Mouse (Mus musculus) heart, embryonic 12.5 days (tissue): ENCODE measurements around the gene Armcx5. TPM values are rescaled to one million over a fixed set of nuclear protein-coding genes. Genes with fewer than 3 reads are reported as not detected.
"Not testable (repeated sequence)": the region's sequence is repeated elsewhere in the genome, so short reads cannot be mapped to it uniquely, and the experiment has no call there.

Experiments
- ATAC-seq: fragments of 200-750 bp; cut with Nextera tagmentation; 2 replicates; pipeline ENCODE4 v1.8.0; 2017; ENCODE audit warnings: moderate TSS enrichment, moderate library complexity; ENCODE audit not compliant: insufficient number of reproducible peaks, low FRiP score
- H3K27ac ChIP-seq: fragments of 300-500 bp; sonication (generic); 2 replicates; pipeline ENCODE4 v1.5.1; 2016; ENCODE audit warnings: mild to moderate bottlenecking, moderate library complexity; ENCODE audit not compliant: poor library complexity, severe bottlenecking
- H3K27me3 ChIP-seq: fragments of 300-500 bp; sonication (generic); replicated peaks from 2 replicates; pipeline ENCODE4 v1.6.1; 2016; ENCODE audit warnings: mild to moderate bottlenecking, moderate library complexity
- H3K36me3 ChIP-seq: fragments of 300-500 bp; sonication (generic); 2 replicates; pipeline ENCODE4 v1.6.1; 2016; ENCODE audit warnings: mild to moderate bottlenecking, moderate library complexity
- H3K4me1 ChIP-seq: fragments of 300-500 bp; sonication (generic); replicated peaks from 2 replicates; pipeline ENCODE4 v1.6.1; 2016; ENCODE audit warnings: mild to moderate bottlenecking
- H3K4me2 ChIP-seq: fragments of 300-500 bp; sonication (generic); 2 replicates; pipeline ENCODE4 v1.6.1; 2016; ENCODE audit warnings: mild to moderate bottlenecking, moderate library complexity
- H3K4me3 ChIP-seq: fragments of 300-500 bp; sonication (generic); 2 replicates; pipeline ENCODE4 v1.5.1; 2016; ENCODE audit warnings: mild to moderate bottlenecking
- H3K9ac ChIP-seq: fragments of 300-500 bp; sonication (generic); 2 replicates; pipeline ENCODE4 v1.6.1; 2016; ENCODE audit warnings: mild to moderate bottlenecking, moderate library complexity
- H3K9me3 ChIP-seq: fragments of 300-500 bp; sonication (generic); replicated peaks from 2 replicates; pipeline ENCODE4 v1.6.1; 2016; ENCODE audit warnings: mild to moderate bottlenecking, moderate library complexity
- WGBS: fragments of 180-500 bp; shearing (Covaris S2); methylation state at CpG from one replicate; pipeline ENCODE4 v1.1.7; 2016; 5-methylcytosine and 5-hydroxymethylcytosine counted together
- polyA plus RNA-seq: library from polyadenylated mRNA; unstranded; fragments of >200 nt; fragmentation: Nextera tagmentation; extraction: Ambion mirVana; gene quantifications from 2 replicates; pipeline ENCODE4 v1.2.1, GENCODE M21; 2016

Gene Armcx5
- polyA plus RNA-seq = 9.8 and 9.9 TPM in 2 replicates

GRCm38 (mm10) chrX:135742304-135743055, at the start of gene Armcx5, which contains the start of gene Gprasp1:
Armcx5 (plus strand) TSS chrX:135742733.
Gprasp1 (plus strand) TSS chrX:135742733.
- Histone ChIP-seq H3K4me1 (peaks cover 5% of the 10 kb centered on the region; the same call in 1 of the 2 replicates), H3K36me3 (0 out of 2 replicates have a peak, but pooled peaks cover 8% of the 10 kb centered on the region), H3K4me3 (peak within 1 kb of the TSS; percentile 78), H3K4me2 (peak within 1 kb of the TSS; percentile 69), H3K9me3 (no peaks in the 10 kb centered on the region), H3K9ac (peak within 1 kb of the TSS; percentile 85), H3K27ac (peak within 1 kb of the TSS; percentile 83), H3K27me3 (no peaks in the 10 kb centered on the region)
- peak; percentile 96 for ATAC-seq
- 11% methylated on average over 47 of the region's 48 CpGs for WGBS

GRCm38 (mm10) chrX:135693633-135694032, 48.9 kb upstream of the Armcx5 start, which contains the start of gene Tcp11x2:
Tcp11x2 (minus strand) TSS chrX:135693790.
- no peak for ATAC-seq
- Histone ChIP-seq H3K27ac (no peak within 1 kb of the TSS), H3K36me3 (no peaks in the 10 kb centered on the region), H3K9ac (no peak within 1 kb of the TSS), H3K4me2 (no peak within 1 kb of the TSS), H3K4me1 (no peaks in the 10 kb centered on the region), H3K27me3 (no peaks in the 10 kb centered on the region), H3K4me3 (no peak within 1 kb of the TSS), H3K9me3 (no peaks in the 10 kb centered on the region)
- 53% methylated on average over 1 of the region's 1 CpGs for WGBS

GRCm38 (mm10) chrX:135703111-135703510, 39.4 kb upstream of the Armcx5 start:
- Histone ChIP-seq H3K27ac (no peak overlapping the region), H3K27me3 (no peaks in the 10 kb centered on the region), H3K4me2 (no peak overlapping the region), H3K9ac (no peak overlapping the region), H3K4me3 (no peak overlapping the region), H3K9me3 (no peaks in the 10 kb centered on the region), H3K4me1 (no peaks in the 10 kb centered on the region), H3K36me3 (no peaks in the 10 kb centered on the region)
- no peak for ATAC-seq
- WGBS = 76% methylated on average over 1 of the region's 1 CpGs

DNA sequence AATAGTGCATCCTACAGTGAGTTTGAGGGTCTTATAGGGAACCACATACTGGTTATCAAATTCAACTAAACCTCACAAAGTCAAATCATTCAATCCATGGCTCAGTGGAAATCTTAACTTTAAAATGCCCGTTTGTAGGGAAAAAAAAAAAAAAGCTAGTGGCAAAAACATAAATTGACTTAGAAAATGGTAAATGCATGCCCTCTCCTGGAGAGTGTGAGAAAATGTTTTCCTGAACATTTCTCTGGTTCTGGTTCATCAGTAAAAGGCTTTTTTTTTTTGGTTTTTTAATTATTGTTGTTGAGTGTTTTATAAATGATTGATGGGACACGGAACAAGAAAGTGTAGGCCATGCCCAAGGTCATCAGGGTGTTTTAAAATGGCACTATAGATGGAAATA, 38.2 kb upstream of the Armcx5 start:
- WGBS = 25% methylated on average over 2 of the region's 2 CpGs
- H3K9ac ChIP-seq = no peak overlapping the region
- no peaks in the 10 kb centered on the region for H3K4me1 ChIP-seq
- no peaks in the 10 kb centered on the region for H3K9me3 ChIP-seq
- no peak overlapping the region for H3K27ac ChIP-seq
- H3K4me2 ChIP-seq = no peak overlapping the region
- ATAC-seq = no peak
- H3K36me3 ChIP-seq = no peaks in the 10 kb centered on the region
- no peaks in the 10 kb centered on the region for H3K27me3 ChIP-seq
- no peak overlapping the region for H3K4me3 ChIP-seq

DNA sequence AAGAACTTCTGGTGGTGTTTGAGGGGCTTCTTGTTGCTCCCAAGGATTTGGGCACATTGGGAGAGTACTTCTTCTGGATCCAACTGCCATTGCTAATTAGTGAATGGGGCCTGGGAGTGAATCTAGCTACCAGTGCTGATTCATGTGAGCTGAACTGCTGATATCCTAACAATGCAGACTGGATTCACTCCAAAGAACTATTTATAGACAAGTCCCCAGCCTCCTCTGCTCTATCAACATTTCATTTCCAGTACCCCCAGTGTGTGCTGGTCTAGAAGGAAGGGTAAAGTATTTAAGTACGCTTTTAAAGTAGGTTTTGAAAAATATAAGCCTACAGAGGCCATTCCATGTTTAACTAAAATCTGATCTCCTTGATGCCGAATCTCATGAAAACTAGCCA, 29.7 kb upstream of the Armcx5 start:
- Histone ChIP-seq H3K4me1 (0 out of 2 replicates have a peak, but pooled peaks cover 2% of the 10 kb centered on the region), H3K36me3 (no peaks in the 10 kb centered on the region), H3K9me3 (no peaks in the 10 kb centered on the region), H3K27ac (0 out of 2 replicates have a peak overlapping the region, but pooled peaks have one; percentile 16), H3K4me2 (no peak overlapping the region), H3K27me3 (no peaks in the 10 kb centered on the region), H3K4me3 (no peak overlapping the region), H3K9ac (no peak overlapping the region)
- ATAC-seq = no peak
- WGBS = 56% methylated on average over 2 of the region's 2 CpGs

DNA sequence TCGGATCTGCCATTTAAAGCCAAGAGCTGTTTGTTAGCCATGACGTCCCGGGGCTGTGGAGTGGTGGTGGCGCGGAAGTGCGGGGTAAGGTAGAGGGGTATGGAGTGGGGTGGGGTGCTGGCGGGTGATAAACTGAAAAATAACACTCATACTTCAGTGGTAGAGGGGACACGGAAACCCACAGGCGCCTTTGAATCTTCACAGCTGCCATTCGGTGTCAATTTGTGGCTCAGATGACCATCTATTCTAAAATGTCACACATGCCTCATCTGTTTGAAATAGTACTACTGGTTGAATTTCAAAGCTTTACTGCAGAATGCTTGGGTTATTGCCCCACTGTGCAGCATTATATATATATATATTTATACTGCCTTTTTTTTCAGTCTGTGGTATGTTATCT, 17.4 kb upstream of the Armcx5 start, which contains the start of gene Tmsb15a:
TSS of gene Tmsb15a (minus strand) at position 101 of the 400 bp plus-strand sequence.
- Histone ChIP-seq H3K4me2 (no peak within 1 kb of the TSS), H3K4me3 (no peak within 1 kb of the TSS), H3K9me3 (no peaks in the 10 kb centered on the region), H3K4me1 (no peaks in the 10 kb centered on the region), H3K36me3 (no peaks in the 10 kb centered on the region), H3K27ac (no peak within 1 kb of the TSS), H3K27me3 (0 out of 2 replicates have a peak, but pooled peaks cover 8% of the 10 kb centered on the region), H3K9ac (no peak within 1 kb of the TSS)
- 79% methylated on average over 10 of the region's 10 CpGs for WGBS
- no peak for ATAC-seq

DNA sequence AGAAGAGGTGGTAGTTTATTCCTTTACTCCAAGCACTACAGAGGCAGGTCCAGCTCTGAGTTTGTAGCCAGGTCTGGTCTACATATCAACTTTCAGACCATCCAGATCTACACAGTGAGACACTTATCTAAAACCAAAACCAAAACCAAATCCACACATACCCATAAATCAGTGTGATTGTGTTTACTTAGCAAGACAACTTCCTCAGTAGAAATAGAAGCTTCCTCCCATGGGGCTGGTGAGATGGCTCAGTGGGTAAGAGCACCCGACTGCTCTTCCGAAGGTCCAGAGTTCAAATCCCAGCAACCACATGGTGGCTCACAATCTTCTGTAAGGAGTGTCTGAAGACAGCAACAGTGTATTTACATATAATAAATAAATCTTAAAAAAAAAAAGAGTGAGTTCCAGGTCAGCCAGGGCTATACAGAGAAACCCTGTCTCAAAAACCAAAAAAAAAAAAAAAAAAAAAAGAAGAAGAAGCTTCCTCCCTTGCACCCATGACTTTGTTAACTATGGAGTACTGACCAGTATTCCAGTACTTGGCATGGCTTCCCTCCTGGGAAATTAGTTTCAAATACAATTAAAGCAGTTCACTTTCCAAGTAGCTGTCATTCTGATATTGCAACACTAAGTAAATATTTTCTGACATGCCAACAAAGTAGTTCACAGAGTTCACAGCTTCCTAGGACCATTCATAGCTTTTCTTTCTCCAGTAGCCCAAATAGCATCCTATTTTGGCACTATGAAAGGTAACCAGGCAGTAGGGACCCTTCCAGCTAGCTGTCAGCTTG, 3.6 kb upstream of the Armcx5 start:
- H3K9me3 ChIP-seq = no peaks in the 10 kb centered on the region
- H3K4me3 ChIP-seq = no peak overlapping the region
- H3K27me3 ChIP-seq = no peaks in the 10 kb centered on the region
- H3K27ac ChIP-seq = no peak overlapping the region
- no peak overlapping the region for H3K9ac ChIP-seq
- H3K36me3 ChIP-seq = no peaks in the 10 kb centered on the region
- no peak overlapping the region for H3K4me2 ChIP-seq
- no peak for ATAC-seq
- WGBS = 87% methylated on average over 2 of the region's 2 CpGs
- H3K4me1 ChIP-seq = peaks cover 5% of the 10 kb centered on the region; the same call in 1 of the 2 replicates

DNA sequence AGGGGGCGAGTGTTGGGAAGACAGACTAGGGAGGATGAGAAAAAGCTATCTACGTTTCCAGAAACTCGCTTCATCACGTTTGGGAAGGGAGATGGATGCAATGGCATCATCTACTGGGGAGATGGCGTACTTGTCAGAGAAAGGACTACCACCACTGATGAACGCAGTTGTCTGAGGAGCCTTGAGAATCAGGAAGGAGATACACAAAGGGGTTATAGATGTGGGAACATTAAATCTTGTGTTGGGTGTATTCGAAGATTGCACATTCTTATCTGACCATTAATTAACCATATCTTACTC, 473 bp downstream of the Armcx5 start:
- peak overlapping the region; percentile 69 for H3K4me2 ChIP-seq
- 0 out of 2 replicates have a peak, but pooled peaks cover 8% of the 10 kb centered on the region for H3K36me3 ChIP-seq
- H3K4me3 ChIP-seq = peak overlapping the region; percentile 78
- peaks cover 5% of the 10 kb centered on the region; the same call in 1 of the 2 replicates for H3K4me1 ChIP-seq
- H3K9me3 ChIP-seq = no peaks in the 10 kb centered on the region
- H3K27me3 ChIP-seq = no peaks in the 10 kb centered on the region
- no peak; the same call in 1 of the 2 replicates for ATAC-seq
- H3K9ac ChIP-seq = peak overlapping the region; percentile 85
- H3K27ac ChIP-seq = 0 out of 2 replicates have a peak overlapping the region, but pooled peaks have one; percentile 34
- 22% methylated on average over 7 of the region's 7 CpGs for WGBS

- not testable (repeated sequence) for H3K4me2 ChIP-seq, H3K9ac ChIP-seq, H3K27me3 ChIP-seq, H3K4me3 ChIP-seq, H3K9me3 ChIP-seq, ATAC-seq, H3K27ac ChIP-seq, H3K4me1 ChIP-seq
- WGBS = 63% methylated on average over 3 of the region's 3 CpGs
- peaks cover 11% of the 10 kb centered on the region; the same call in 1 of the 2 replicates for H3K36me3 ChIP-seq
These were observed 2.8 kb downstream of the Armcx5 start for GRCm38 (mm10) chrX:135745376-135745775.

GRCm38 (mm10) chrX:135752832-135753231, 10.3 kb downstream of the Armcx5 start:
- H3K27me3 ChIP-seq = no peaks in the 10 kb centered on the region
- 6% methylated on average over 2 of the region's 2 CpGs for WGBS

DNA sequence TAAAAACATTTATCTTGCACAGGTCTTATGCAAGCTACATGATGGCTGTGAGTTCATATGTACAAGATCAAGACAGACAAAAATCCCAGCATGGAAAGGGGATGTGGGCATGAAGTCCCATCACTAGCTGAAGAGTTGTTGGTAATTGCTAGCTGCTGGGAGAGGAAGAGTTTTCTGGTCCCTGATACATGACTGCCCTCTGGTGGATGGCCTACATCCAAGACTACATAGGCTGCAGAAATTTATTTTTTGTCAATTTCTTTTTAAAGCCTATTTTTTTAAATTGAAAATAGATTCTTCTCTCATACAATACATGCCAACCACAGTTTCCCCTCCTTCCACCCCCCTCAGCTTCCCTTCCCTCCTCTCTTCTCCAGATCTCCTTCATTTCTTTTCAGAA, 19.2 kb downstream of the Armcx5 start:
- Histone ChIP-seq H3K4me2 (no peak overlapping the region), H3K36me3 (peaks cover 8% of the 10 kb centered on the region), H3K9me3 (no peaks in the 10 kb centered on the region), H3K27ac (no peak overlapping the region), H3K4me1 (no peaks in the 10 kb centered on the region), H3K27me3 (no peaks in the 10 kb centered on the region), H3K9ac (no peak overlapping the region), H3K4me3 (no peak overlapping the region)
- no peak for ATAC-seq

More at GRCm38 (mm10) chrX:135752832-135753231, 10.3 kb downstream of the Armcx5 start:
- no peak overlapping the region for H3K27ac ChIP-seq
- ATAC-seq = no peak
- H3K4me1 ChIP-seq = no peaks in the 10 kb centered on the region
- H3K4me2 ChIP-seq = no peak overlapping the region
- H3K36me3 ChIP-seq = peaks cover 6% of the 10 kb centered on the region
- H3K4me3 ChIP-seq = no peak overlapping the region
- no peak overlapping the region for H3K9ac ChIP-seq
- H3K9me3 ChIP-seq = no peaks in the 10 kb centered on the region
